Mouse (Mus musculus) cerebellum, postnatal 25 days (tissue): ENCODE data around the gene Gcgr.
"Not testable (repeated sequence)": the region's sequence is repeated elsewhere in the genome, so short reads cannot be mapped to it uniquely, and the experiment has no call there.

Experiments used
- DNase-seq, 2 experiments: peaks; one replicate each; pipeline ENCODE4 v3.0.0; 2021; ENCODE audit warnings: mixed read lengths in 2 of 2

Gene Gcgr

GRCm38 (mm10) chr11:120572752-120573584, 42.5 kb downstream of the Gcgr start, which contains the start of gene P4hb:
Gene P4hb, minus strand, starts transcription at chr11:120573253.
- DNase-seq = peak; percentile 100

- DNase-seq = peak in 1 of 2 experiments; percentile 32
Measured at GRCm38 (mm10) chr11:120573585-120574277, 43.2 kb downstream of the Gcgr start.

GRCm38 (mm10) chr11:120574278-120574600, 43.7 kb downstream of the Gcgr start:
- DNase-seq = no peak

- DNase-seq = no peak
Measured at GRCm38 (mm10) chr11:120575046-120575445, 44.5 kb downstream of the Gcgr start.

GRCm38 (mm10) chr11:120575940-120576339, 45.4 kb downstream of the Gcgr start:
- no peak for DNase-seq

GRCm38 (mm10) chr11:120576365-120576981, 46.0 kb downstream of the Gcgr start:
- no peak for DNase-seq

- peak; percentile 27 to 56 for DNase-seq
Measured at GRCm38 (mm10) chr11:120577211-120578023, 46.9 kb downstream of the Gcgr start.

GRCm38 (mm10) chr11:120578024-120578693, 47.7 kb downstream of the Gcgr start:
- peak in 1 of 2 experiments; percentile 28 for DNase-seq

GRCm38 (mm10) chr11:120578694-120579243, 48.3 kb downstream of the Gcgr start:
- no peak for DNase-seq

GRCm38 (mm10) chr11:120579316-120580107, 49.0 kb downstream of the Gcgr start:
- DNase-seq = peak; percentile 83 to 87

GRCm38 (mm10) chr11:120580190-120580589, 49.7 kb downstream of the Gcgr start:
- DNase-seq = peak in 1 of 2 experiments; percentile 52

GRCm38 (mm10) chr11:120580871-120581331, 50.4 kb downstream of the Gcgr start:
- peak; percentile 62 to 66 for DNase-seq

GRCm38 (mm10) chr11:120581490-120582267, 51.2 kb downstream of the Gcgr start, which contains the start of gene Arhgdia:
Gene Arhgdia, minus strand, starts transcription at chr11:120581624.
- peak; percentile 93 to 94 for DNase-seq

GRCm38 (mm10) chr11:120582268-120582981, 51.9 kb downstream of the Gcgr start:
- peak in 1 of 2 experiments; percentile 56 for DNase-seq

- not testable (repeated sequence) for DNase-seq
Measured at GRCm38 (mm10) chr11:120582982-120583293, 52.4 kb downstream of the Gcgr start.

- DNase-seq = no peak
Measured at GRCm38 (mm10) chr11:120583937-120584336, 53.4 kb downstream of the Gcgr start.

- no peak for DNase-seq
Measured at GRCm38 (mm10) chr11:120588531-120588930, 58.0 kb downstream of the Gcgr start.
